Mouse (Mus musculus) hematopoietic stem cell, adult 5-6 weeks (primary cell): ENCODE results near the gene Kcnc3. TPM values are rescaled to one million over a fixed set of nuclear protein-coding genes. Genes with fewer than 3 reads are reported as not detected.

Source experiments
- ATAC-seq, 2 experiments: fragments of 125-278 bp in 1 of 2; replicated peaks in 1 of 2; 2 replicates each; pipeline ENCODE4 v1.8.0; 2016 to 2017; ENCODE audit warnings: inconsistent platforms in 2 of 2, mild to moderate bottlenecking in 2 of 2, moderate number of reproducible peaks in 2 of 2, low read depth in 1 of 2, moderate TSS enrichment in 1 of 2; ENCODE audit not compliant: low FRiP score in 2 of 2, poor library complexity in 2 of 2, severe bottlenecking in 2 of 2, insufficient read depth in 1 of 2, low TSS enrichment in 1 of 2
- total RNA-seq: library from RNA; stranded (forward); fragments of 172-1452, 232-1000 nt; gene quantifications from 2 replicates; pipeline ENCODE4 v1.2.3, GENCODE M21; 2017

Gene Kcnc3
- total RNA-seq = 0.50 TPM in 1 of 2 replicates, not detected in the other

DNA sequence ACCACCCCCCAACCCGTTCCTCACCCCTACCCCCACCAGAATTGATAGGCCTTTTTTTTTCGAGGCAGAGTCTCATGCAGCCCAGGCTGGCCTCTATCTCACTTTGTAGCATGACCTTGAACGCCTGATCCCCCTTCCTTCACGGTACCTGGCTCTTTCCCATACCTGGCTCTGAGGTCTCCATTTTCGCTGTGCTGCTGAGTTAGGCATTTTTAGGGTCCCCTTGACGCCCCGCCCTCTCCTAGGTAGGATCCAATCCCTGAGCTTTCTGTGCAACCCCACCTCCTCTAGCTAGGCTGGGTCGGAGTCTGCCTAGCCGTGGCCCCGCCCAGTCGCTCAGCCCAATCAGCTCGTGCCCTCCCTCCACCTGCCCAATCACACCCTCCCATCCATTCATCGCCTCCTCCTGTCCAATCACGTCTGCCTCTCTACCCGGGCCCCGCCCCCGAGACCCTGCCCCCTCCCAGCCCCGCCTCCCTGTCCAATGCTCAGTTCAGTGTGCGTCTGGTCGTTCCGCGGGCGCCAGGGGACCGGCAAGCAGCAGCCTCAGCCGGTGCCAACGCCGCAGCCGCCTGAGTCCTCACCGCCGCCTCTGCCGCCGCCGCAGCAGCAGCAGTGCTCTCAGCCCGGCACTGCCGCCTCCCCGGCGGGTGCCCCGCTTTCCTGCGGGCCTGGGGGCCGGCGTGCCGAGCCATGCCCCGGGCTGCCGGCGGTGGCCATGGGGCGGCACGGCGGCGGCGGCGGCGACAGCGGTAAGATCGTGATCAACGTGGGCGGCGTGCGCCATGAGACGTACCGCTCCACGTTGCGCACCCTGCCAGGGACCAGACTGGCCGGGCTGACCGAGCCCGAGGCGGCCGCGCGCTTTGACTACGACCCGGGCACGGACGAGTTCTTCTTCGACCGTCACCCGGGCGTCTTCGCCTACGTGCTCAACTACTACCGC, at the start of gene Kcnc3:
TSS of gene Kcnc3 (plus strand) at position 263 of the 946 bp plus-strand sequence.
- peak; percentile 88 to 92 for ATAC-seq

DNA sequence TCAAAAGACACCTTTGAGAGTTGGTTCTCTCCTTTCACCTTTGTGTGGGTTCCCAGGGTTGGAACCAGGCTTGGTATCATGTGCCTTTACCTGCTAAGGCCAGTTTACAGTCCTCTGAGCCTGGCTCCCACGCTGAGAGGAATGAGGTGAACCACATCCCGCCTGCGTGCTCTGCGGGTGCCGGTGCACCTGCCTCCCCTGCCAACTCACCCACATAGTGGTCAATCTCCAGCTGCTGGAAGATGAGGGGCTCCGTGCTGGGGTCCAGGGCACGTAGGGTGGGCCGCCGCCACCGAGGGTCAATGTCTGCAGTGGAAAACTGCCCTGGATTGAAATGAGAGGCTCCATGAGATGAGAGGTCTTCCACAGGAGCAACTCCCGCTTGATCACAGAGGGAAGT, 47.9 kb upstream of the Kcnc3 start:
- ATAC-seq = no peak

DNA sequence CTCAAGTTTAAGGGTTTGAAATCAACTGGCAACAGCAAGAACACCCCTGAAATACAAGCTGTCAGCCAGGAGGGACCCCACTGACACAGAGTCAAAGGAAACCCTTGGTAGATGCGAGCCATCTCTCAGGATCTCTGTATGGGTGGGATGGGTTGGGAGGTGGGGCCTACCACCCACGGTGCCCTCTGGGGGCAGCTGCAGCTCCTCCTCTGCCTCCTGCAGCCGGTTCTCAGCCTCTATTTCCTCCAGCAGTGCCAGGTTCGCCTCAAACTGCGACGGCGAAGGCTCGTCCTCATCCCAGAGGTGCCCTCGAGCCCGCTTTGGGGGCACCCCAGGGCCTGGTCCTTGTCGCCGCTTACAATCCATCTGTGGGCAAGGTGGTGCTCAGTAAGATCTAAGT, 47.4 kb upstream of the Kcnc3 start:
- no peak for ATAC-seq

DNA sequence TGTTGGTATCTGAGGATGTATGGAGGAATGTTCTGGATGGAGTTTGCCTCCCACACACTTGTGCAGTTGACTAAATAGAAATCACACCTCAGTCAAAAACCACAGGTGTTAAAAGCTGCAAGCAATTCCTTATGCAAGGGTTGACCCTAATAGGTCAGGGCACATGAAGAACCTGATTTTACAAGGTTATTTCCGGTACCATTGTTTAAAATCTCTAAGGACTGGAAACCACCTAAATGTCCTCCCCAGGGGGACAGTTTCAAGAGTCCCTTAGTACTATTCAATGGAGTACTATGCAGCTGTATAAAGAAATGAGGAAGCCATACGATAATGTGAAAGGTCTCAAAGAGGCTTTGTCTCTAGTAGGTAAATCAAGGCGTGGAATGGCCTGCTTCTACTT, 44.2 kb upstream of the Kcnc3 start:
- ATAC-seq = no peak

DNA sequence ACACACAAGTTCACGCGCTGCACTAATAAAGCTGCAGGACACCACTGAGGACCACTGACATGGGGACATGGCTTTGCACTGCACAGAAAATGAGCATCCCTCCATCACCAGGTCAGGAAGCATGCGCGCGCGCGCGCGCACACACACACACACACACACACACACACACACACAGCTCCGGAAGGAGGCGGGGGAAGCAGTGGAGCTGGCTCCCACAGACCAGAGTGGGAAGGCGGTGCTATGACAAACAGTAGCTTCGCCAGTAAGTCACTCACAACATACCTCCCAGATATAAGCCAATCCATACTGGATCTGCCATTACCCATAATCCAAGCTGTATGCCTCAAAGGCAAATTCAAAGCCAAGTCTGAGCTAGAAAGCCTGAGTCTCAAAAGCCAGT, 43.4 kb upstream of the Kcnc3 start:
- no peak for ATAC-seq

DNA sequence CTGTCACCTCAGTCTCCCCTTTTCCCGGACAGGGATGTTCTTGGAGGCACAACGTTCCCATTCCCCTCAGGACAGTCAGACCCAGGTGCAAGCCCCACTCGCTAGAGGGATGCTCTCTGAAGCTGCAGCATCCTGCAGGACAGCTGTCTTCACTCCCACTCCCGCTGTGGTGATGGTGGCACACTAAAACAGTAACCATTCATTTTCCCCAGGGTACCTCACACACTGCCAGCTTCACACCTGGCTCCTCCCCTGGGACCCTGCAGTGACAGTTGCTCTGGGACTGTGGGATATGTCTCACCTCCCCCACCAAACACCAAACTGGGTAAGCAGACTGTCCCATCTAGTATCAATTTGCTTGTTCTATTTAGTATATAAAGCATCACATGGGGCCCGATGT, 42.7 kb upstream of the Kcnc3 start:
- ATAC-seq = no peak

DNA sequence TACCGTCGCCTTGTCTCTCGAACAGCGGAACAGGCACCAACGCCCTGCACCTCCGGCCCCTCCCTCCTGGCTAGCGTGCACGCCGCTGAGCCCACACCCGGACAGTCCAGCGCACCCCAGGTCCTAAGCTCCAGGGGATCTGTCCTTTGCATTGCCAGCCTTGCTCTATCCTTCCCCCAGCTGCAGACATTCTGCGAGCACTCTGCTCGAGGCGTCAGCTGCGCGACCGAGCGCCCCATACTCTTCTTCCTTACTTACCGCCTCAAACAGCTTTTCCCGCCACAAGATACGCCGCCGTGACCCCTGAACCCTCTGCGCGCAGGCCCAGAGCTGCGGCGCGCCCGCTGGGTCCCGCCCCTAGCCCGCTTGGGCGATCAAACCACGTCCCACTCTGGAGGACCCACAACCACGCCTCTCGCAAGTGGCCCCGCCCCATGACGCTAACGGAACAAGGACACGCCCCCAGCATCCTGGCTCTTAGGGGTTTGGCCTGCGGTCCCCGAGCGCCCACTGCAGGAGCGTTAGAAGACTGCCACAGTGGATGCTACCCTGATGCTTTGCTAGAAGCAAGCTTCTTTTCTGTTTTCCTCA, 41.9 kb upstream of the Kcnc3 start, which contains the start of gene Pold1:
TSS of gene Pold1 (minus strand) at position 353 of the 591 bp plus-strand sequence.
- peak; percentile 84 to 85 for ATAC-seq

DNA sequence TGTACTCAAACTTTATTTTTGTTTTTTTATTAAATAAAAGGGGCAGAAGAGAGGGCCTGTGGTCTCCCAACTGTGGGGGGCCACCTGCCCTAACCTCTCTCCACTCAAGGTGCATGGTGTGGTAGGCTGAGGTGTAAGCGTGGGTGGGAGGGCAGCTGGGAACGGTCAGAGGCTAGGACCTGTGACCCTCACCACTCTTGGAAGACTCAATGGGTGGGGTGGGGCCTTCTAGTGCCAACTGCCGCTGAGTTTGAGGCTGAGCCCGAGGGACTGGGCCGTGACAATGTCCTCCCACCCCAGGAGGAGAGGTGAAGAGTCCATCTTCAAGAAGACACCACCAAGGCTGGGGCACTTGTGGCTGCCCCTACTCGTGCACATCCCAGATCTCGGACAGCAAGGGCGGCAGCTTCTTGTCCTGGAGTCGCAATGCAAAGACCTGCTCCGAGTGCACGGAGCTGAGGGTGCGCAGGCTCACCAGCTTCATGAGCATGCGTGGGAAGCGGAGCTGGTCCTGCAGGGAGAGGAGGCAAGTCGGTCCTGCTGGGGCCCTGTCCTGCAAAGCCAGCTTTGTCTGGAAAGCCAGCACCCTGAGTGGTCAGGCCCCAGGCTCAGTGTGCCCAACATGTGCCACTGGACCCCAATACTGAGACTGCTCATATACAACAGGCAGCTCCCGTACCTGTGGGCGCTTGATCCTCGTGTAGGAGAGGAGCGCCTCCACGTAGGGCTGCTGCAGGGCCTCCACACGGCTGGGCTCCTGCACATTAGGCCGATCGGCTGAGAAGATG, 40.6 kb upstream of the Kcnc3 start:
- ATAC-seq = no peak

DNA sequence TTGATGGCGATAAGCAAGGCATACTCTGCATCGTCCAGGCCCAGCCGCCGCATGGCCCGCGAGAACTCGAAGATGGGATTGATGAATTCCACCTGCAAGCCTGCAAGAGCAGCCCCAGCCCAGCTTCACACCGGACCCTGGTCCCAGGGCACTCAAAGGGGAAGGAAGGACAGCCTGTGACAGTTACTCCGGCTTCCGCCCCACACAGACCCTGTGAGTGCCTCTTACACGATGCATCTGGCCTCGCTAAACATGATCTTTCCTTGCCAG, 40.1 kb upstream of the Kcnc3 start:
- ATAC-seq = no peak

DNA sequence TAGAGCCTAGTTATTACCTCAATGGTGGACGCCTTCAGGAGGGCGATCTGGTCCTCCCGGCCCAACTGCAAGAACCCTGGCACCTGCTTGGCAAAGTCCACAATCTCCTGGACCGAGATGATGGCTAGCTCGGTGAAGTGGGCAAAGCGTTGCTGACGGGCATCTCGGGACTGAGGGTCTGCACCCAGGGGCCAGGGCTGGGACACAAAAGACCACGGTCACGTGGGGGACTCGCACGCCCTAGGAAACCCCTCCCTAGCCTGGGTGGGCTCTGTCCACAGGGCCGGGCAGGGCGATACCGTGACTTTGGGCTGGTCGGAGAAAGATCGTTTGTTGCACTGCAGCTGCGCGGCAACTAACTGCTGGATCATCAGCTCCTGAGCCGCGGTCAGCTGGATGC, 39.2 kb upstream of the Kcnc3 start:
- ATAC-seq = no peak

DNA sequence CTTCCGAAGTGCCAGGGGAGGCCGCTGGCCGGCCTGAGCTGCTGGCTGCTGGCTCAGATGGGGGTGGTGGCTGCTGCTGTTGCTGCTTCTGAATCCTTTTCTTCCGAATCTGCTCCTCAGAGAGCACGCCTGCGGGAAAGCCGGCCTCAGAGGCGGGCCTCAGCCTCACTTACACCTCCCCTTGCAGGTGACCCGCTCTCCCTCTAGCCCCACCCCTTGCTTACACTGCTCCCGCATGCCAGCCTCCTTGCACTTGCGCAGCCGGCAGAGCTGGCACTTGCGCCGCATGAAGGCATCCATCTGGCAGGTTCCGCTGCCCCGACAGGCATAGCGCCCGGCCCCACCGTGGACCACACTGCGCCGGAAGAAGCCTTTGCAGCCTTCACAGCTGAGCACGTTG, 38.7 kb upstream of the Kcnc3 start:
- no peak for ATAC-seq

DNA sequence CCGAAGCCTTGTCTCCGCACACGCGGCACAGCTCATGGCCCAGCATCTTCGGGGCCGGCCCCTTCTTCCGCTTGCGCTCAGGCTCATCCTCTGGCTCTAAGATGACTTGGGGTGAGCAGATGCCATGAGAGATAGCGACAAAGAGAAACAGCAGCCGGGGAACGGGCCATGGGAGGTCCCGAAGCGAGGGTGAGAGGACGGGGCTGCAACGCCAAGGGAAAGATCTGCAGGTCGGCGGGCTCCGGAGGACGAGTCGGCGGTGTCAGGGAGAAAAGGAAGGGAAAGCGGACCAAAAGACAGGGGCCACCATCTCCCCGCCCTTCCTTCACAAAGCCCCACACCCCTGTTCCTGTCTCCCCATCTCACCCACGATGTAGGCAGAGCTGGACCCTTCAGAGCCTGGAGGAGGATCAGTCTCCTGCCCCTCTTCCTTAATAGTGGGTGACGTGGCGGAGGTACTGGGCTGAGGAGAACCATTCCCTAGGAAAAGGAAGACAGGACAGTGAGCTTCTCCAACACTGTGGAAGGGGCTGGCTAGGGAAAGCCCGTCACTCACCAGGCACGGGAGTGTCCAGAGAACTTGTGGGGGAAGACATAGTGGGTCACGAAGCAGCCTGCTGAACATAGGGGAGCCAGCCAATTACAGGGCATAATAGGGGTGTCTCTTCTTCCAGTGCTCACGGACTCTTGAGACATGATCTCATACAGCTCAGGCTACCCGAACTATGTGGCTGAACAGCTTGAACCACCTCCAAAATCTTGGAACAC, 38.1 kb upstream of the Kcnc3 start:
- no peak for ATAC-seq

DNA sequence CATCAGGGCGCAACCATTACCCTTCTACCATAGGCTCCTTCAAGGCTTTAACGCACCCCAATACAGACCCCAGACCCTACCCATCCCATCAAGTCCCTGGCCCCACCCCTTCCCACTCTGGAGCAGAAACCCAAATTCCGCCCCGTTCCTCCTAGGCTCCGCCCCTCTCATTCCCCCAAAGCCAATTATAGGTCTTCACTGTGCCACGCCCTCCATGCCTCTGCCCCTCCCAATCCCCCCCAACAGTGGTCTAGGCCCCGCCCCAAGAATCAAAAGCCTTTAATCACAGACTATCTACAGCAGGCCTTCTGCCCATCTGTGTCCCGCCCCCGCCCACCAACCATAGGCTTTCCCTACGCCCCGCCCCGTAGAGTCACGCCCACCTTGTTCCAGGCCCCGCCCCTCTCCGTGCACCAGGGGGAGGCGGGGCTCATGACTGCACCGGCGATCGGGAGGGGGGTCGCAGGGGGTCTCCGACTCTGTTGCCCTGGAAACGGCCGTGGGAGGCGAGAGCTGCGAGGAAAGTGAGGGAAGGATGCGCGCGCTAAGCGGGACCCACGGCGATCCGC, 37.2 kb upstream of the Kcnc3 start:
- peak; percentile 18 to 59 for ATAC-seq

DNA sequence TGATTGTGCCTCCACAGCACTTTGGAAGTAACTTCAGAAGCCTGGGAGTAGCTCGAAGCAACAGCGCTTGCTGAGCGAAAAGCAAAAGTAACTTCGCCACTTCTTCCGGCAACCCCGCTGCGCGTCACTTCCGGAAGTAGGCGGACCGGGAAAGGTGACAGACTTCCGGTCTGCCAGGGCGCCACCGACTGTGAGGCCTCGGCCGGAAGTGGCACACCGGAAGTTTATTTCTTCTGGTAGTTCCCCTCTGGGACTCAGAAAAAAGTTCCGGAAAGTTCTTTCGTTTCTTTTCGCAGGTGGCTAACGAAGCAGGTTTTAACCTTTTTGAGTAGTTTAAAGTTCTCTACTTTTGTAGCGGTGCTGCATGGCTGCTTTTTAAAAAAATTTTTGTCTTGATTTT, 36.6 kb upstream of the Kcnc3 start, which contains the start of gene Nr1h2:
TSS of gene Nr1h2 (minus strand) at position 126 of the 400 bp plus-strand sequence.
- peak; percentile 73 to 77 for ATAC-seq

DNA sequence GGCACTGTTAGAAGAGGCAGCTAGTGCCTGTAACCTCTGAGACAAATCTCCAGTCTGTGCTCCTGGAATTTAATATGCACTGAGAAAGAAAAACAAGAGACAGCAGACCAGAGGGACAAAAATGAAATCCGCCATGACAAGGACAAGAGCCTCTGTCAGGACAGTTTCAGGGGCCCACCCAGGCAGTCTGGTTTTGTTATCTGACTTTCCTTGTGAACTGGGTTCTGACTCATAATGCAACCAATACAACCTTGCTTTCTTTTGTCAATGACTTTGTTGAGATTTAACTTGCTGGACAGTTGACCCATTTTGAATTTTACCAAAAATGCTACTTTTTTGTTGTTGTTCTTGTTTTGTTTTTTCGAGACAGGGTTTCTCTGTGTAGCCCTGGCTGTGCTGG, 32.8 kb upstream of the Kcnc3 start:
- ATAC-seq = no peak

DNA sequence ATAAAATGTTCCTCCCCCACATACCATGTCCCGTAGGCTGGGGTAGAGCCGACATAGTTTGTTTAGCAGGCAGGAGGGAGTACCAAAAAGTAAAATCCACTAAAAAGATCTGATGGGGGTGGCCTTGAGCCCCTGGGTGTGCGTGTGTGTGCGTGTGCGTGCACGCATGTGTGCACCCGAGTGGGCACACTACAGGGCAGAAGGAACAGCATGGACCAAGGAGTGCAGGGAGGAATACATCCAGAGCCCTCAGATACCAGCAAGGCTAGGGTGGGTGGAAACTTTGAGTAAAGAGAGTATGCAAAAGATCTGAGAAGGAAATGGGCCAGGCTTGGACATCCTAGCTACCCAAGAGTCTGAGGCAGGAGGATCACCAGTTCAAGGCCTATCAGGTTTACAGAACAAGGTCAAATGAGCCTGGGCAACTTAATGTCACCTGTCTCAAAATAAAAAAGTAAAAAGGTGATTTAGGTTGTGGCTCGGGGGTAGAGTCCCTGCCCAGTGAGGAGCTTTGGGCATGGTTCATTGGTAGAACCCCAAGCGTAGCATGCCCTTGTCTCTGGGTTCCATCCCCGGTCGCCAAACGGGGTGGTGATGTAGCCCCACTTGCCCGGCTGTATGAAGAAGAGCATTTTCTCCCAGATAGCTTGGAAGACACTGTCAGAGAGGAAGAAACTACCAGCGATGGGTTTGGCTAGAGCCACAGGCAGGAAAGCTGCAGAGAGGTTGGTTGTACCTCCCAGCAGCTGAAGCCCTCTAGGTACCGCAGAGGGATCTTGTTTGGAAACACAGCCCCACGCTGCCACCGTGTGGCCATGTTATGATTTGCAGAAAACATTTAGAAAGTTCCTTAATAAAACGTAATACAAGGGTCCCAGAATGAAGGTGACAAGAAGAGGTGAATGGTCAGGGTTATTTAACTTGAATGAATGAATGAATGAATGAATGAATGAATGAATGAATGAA, 29.7 kb upstream of the Kcnc3 start:
- ATAC-seq = peak; percentile 76 to 79; a peak in 3 of 4 replicates
